Mouse (Mus musculus): ENCODE results near the gene Tbc1d16. TPM values are rescaled to one million over a fixed set of nuclear protein-coding genes. Genes with fewer than 3 reads are reported as not detected.

Gene Tbc1d16
- total RNA-seq, 2 experiments from 2014 or later, result 25.2 to 34.6 TPM

- Histone ChIP-seq H3K4me3 (no peak overlapping the region), H3K27ac (no peak overlapping the region)
- intact Hi-C loops (cut with DNase I), result no loop called here
- TF ChIP-seq CTCF (IDR thresholded peaks at IDR 0.05), result no peak
- DNase-seq (ENCODE audit: extremely low spot score in 1 of 2, low spot score in 2 of 2), result no peak
These were observed 15.0 kb downstream of the Tbc1d16 start for GRCm38 (mm10) chr11:119213166-119213885.

DNA sequence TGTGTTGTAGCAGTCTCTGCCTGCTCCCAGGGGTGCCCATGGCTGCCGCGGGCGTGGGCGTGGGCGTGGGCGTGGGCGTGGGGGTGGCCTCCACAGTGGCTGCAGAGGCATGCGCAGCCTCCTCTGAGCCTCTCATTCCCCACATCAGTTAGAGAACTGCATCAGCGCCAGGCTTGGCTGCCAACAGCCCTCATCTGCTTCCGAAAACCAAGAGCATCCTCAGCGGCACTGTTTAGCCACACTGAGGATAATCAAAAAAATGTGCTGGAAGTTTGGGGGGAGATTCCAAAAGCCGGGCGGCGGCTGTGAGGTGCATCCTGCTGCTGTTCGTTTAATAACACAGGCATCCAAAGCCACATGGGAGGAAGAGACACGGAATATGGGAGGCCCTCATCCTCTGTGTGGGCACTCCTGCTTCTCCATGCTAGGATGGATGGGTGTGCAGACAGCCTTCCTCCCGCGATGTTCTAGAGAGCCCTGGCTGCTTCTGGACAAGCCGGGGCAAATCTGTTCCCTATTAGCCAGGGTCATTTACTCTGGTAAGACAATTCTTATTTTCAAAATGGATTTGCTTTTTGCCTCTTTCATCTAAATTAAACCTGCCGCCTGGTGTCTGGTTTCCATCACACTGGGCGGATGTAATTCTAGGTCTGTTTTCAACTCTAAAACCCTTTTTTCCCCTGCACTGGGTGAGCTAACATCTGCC is 16.5 kb downstream of the Tbc1d16 start:
- intact Hi-C loops (cut with DNase I), result no loop called here
- TF ChIP-seq CTCF (IDR thresholded peaks at IDR 0.05), result no peak
- DNase-seq (ENCODE audit: extremely low spot score in 1 of 2, low spot score in 2 of 2), result peak in 1 of 2 experiments; percentile 32
- H3K4me3 ChIP-seq, result no peak overlapping the region
- H3K27ac ChIP-seq, result no peak overlapping the region

GRCm38 (mm10) chr11:119210321-119211100 is 17.8 kb downstream of the Tbc1d16 start:
- Histone ChIP-seq H3K27ac (no peak overlapping the region), H3K4me3 (peak overlapping the region; percentile 13; the same call in 1 of the 2 replicates)
- intact Hi-C loops (cut with DNase I), result no loop called here
- peak; percentile 62 to 72 for DNase-seq (ENCODE audit: extremely low spot score in 1 of 2, low spot score in 2 of 2)
- TF ChIP-seq CTCF (IDR thresholded peaks at IDR 0.05), result no peak

- intact Hi-C loops (cut with DNase I), result no loop called here
- no peak for DNase-seq (ENCODE audit: extremely low spot score in 1 of 2, low spot score in 2 of 2)
- no peak for TF ChIP-seq CTCF (IDR thresholded peaks at IDR 0.05)
- Histone ChIP-seq H3K4me3 (no peak overlapping the region), H3K27ac (no peak overlapping the region)
These were observed 18.8 kb downstream of the Tbc1d16 start for GRCm38 (mm10) chr11:119209371-119210025.

GRCm38 (mm10) chr11:119208870-119209370 is 19.4 kb downstream of the Tbc1d16 start:
- no peak overlapping the region for H3K4me3 ChIP-seq
- no peak overlapping the region for H3K27ac ChIP-seq
- intact Hi-C loops (cut with DNase I), result no loop called here
- no peak for DNase-seq (ENCODE audit: extremely low spot score in 1 of 2, low spot score in 2 of 2)
- TF ChIP-seq CTCF (IDR thresholded peaks at IDR 0.05), result no peak

- intact Hi-C loops (cut with DNase I), result no loop called here
- no peak for TF ChIP-seq CTCF (IDR thresholded peaks at IDR 0.05)
- no peak for DNase-seq (ENCODE audit: extremely low spot score in 1 of 2, low spot score in 2 of 2)
- Histone ChIP-seq H3K4me3 (no peak overlapping the region), H3K27ac (no peak overlapping the region)
These were observed 20.3 kb downstream of the Tbc1d16 start for GRCm38 (mm10) chr11:119207986-119208385.

- TF ChIP-seq CTCF (IDR thresholded peaks at IDR 0.05), result peak; percentile 98
- H3K27ac ChIP-seq, result no peak overlapping the region
These were observed 21.7 kb downstream of the Tbc1d16 start for GRCm38 (mm10) chr11:119206562-119206961.

GRCm38 (mm10) chr11:119205738-119206137 is 22.6 kb downstream of the Tbc1d16 start:
- Histone ChIP-seq H3K27ac (no peak overlapping the region), H3K4me3 (no peak overlapping the region)
- no peak for TF ChIP-seq CTCF (IDR thresholded peaks at IDR 0.05)
- intact Hi-C loops (cut with DNase I), result loop anchor here (2.0 kb wide), 1 partner anchor 25 kb away; no protein-coding TSS in a partner anchor
- DNase-seq (ENCODE audit: extremely low spot score in 1 of 2, low spot score in 2 of 2), result no peak

More at GRCm38 (mm10) chr11:119206562-119206961, 21.7 kb downstream of the Tbc1d16 start:
- peak; percentile 56 to 73 for DNase-seq (ENCODE audit: extremely low spot score in 1 of 2, low spot score in 2 of 2)
- no peak overlapping the region for H3K4me3 ChIP-seq
- intact Hi-C loops (cut with DNase I), result no loop called here

- intact Hi-C loops (cut with DNase I), result loop anchor here (1.0 kb wide), 1 partner anchor 46 kb away; no protein-coding TSS in a partner anchor
- Histone ChIP-seq H3K27ac (no peak overlapping the region), H3K4me3 (no peak overlapping the region)
- peak; percentile 86 for TF ChIP-seq CTCF (IDR thresholded peaks at IDR 0.05)
- DNase-seq (ENCODE audit: extremely low spot score in 1 of 2, low spot score in 2 of 2), result no peak
These were observed 24.9 kb downstream of the Tbc1d16 start for GRCm38 (mm10) chr11:119203423-119203822.

- intact Hi-C loops (cut with DNase I), result no loop called here
- Histone ChIP-seq H3K27ac (no peak overlapping the region), H3K4me3 (no peak overlapping the region)
- TF ChIP-seq CTCF (IDR thresholded peaks at IDR 0.05), result no peak
- no peak for DNase-seq (ENCODE audit: extremely low spot score in 1 of 2, low spot score in 2 of 2)
These were observed 29.1 kb downstream of the Tbc1d16 start for GRCm38 (mm10) chr11:119199233-119199601.

DNA sequence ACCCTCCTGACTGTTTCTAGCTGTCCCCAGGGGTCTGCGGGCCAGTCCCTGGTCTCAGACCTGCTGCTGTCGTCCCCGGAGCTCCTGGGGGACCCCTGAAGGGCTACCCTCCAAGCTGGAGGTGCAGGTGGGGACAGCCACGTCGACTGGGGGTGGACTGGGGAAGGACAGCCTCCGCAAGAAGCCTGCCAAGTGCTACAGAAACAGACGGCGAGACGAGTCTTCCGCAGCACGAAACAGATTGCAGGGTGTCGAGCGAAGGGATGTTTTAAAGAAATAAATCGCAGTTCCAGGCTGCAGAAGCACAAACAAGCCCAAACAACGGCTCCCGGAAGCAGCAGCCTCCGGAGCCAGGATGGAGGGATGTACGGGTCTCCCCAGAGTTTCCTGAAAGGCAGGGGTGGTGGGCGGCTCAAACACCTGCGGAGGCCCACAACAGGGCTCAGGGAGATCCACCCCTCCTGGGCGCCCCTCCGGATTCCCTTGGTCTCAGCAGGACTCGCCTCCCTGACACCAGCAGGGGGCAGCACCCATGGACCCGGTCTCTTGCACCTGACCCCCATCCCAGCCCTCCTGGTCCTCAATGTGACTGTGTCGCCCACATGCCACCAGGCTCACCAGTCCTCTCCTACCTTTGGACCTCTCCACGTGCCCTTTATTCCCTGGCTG is 29.6 kb downstream of the Tbc1d16 start:
- intact Hi-C loops (cut with DNase I), result no loop called here
- no peak overlapping the region for H3K27ac ChIP-seq
- peak; percentile 47 to 72 for DNase-seq (ENCODE audit: extremely low spot score in 1 of 2, low spot score in 2 of 2)

More for the DNA sequence above, 29.6 kb downstream of the Tbc1d16 start:
- H3K4me3 ChIP-seq, result no peak overlapping the region
- peak; percentile 68 for TF ChIP-seq CTCF (IDR thresholded peaks at IDR 0.05)

Measured in left cerebral cortex, adult 2 months (tissue).